Mouse (Mus musculus): ENCODE measurements around the gene Baiap2l1. TPM values are rescaled to one million over a fixed set of nuclear protein-coding genes. Genes with fewer than 3 reads are reported as not detected.

Baiap2l1 gene
- polyA plus RNA-seq, 2 experiments: 7.4 to 9.2 TPM

DNA sequence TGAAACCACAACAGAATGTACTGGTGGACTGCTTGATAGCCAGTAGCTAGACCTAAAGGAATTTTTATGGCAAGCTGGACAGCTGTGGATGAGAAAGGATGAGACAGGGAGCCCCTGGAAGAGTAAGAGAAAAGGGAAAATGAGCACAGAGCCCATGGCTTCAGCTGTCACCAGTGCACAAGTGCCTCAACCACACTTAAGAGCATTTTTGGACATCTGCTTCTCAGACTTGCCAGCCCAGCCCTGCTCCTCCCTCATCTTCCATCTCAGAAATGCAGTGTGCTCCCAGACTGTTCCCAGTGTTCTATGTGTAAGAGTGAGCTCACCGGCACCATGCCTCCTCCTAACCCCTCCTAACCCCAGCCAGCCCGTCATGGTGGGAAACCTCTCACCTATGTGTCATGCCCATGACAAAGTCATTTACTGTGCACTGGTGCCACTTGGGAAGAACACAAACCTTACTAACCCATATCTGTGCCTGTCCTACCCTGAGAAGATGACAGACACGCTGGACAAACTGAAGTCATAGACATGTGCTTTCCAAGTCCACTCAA is 70.6 kb downstream of the Baiap2l1 start:
- Histone ChIP-seq H3K9me3 (ENCODE audit: control insufficient read depth, low read length) (no peaks in the 10 kb centered on the region), H3K36me3 (ENCODE audit: control insufficient read depth, insufficient read depth, low read length) (no peaks in the 10 kb centered on the region), H3K9ac (ENCODE audit: low read depth, low read length, severe bottlenecking) (no peak overlapping the region), H3K27ac (replicated peaks; ENCODE audit: low read depth, low read length) (no peak overlapping the region), H3K27me3 (ENCODE audit: control insufficient read depth, insufficient read depth, low read length) (no peaks in the 10 kb centered on the region), H3K4me3 (replicated peaks; ENCODE audit: low read length) (no peak overlapping the region), H3K4me1 (ENCODE audit: control insufficient read depth, insufficient read depth, low read length) (no peaks in the 10 kb centered on the region), H3K4me2 (replicated peaks; ENCODE audit: low read depth, low read length, severe bottlenecking) (no peak overlapping the region)
- DNase-seq (ENCODE audit: low spot score): no peak
- no peak for TF ChIP-seq POLR2A (IDR thresholded peaks at IDR 0.05; ENCODE audit: borderline replicate concordance, extremely low read depth, insufficient read depth, insufficient read length)
- 0 out of 2 replicates have a peak, but pooled peaks have one; percentile 45 for ATAC-seq (ENCODE audit: low FRiP score, low read depth)
- WGBS: 80% methylated on average over 3 of the region's 3 CpGs

DNA sequence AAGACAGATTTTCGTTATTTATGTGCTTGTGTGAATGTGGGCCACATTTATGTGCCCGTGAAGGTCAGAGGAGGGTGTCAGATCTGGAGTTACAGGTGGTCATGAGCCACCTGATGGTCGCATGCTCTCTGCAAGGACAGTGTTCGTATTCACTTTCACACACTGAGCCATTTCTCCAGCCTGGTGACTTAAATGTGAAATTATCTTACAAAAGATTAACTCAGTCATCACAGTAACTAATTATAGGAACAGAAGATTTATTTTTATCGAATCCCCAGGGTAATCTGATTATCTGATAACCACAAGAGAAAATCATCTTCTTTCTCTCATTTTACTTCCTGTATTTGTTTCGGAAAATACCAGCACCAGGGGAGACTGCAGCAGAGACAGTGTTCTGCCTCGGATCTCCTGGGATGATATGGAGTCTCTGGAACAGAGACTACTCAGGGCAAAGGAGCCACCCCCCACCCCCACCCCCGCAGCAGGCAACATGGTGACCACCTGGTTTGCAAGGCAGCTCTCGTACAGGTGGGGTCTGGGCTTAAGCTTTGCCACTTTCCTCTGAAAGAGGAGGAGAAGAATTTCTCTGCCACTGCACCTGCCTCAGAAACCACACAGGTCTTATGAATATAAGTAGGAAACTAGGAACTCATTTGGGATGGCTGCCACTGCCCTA is 71.2 kb downstream of the Baiap2l1 start:
- Histone ChIP-seq H3K27me3 (ENCODE audit: control insufficient read depth, insufficient read depth, low read length) (no peaks in the 10 kb centered on the region), H3K9me3 (ENCODE audit: control insufficient read depth, low read length) (no peaks in the 10 kb centered on the region), H3K4me2 (replicated peaks; ENCODE audit: low read depth, low read length, severe bottlenecking) (no peak overlapping the region), H3K9ac (ENCODE audit: low read depth, low read length, severe bottlenecking) (no peak overlapping the region), H3K36me3 (ENCODE audit: control insufficient read depth, insufficient read depth, low read length) (no peaks in the 10 kb centered on the region), H3K4me3 (replicated peaks; ENCODE audit: low read length) (no peak overlapping the region), H3K4me1 (ENCODE audit: control insufficient read depth, insufficient read depth, low read length) (no peaks in the 10 kb centered on the region), H3K27ac (replicated peaks; ENCODE audit: low read depth, low read length) (no peak overlapping the region)
- DNase-seq (ENCODE audit: low spot score) (no peak), ATAC-seq (ENCODE audit: low FRiP score, low read depth) (no peak)
- TF ChIP-seq POLR2A (IDR thresholded peaks at IDR 0.05; ENCODE audit: borderline replicate concordance, extremely low read depth, insufficient read depth, insufficient read length): no peak
- WGBS: 72% methylated on average over 9 of the region's 9 CpGs

DNA sequence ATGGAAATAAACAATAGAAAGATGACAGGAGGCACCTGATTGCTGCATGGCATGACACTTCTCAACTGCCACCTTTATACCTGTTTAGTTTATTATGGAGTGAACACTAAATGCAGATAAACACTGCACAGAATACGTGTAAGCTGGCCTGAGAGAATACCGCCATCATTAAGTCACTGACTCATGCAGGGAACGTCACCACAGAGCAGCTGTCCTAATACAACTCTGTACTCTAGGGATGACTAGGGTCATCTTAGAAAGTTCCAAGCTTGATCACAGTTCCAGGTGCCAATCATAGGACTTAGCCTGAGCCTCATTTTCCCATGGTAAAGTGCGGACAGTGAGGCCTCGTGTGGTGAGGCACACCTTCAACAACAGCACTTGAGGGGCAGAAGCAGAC is 73.3 kb downstream of the Baiap2l1 start:
- Histone ChIP-seq H3K9me3 (ENCODE audit: control insufficient read depth, low read length) (no peaks in the 10 kb centered on the region), H3K4me3 (replicated peaks; ENCODE audit: low read length) (no peak overlapping the region), H3K27ac (replicated peaks; ENCODE audit: low read depth, low read length) (no peak overlapping the region), H3K4me1 (ENCODE audit: control insufficient read depth, insufficient read depth, low read length) (no peaks in the 10 kb centered on the region), H3K36me3 (ENCODE audit: control insufficient read depth, insufficient read depth, low read length) (no peaks in the 10 kb centered on the region), H3K27me3 (ENCODE audit: control insufficient read depth, insufficient read depth, low read length) (no peaks in the 10 kb centered on the region), H3K9ac (ENCODE audit: low read depth, low read length, severe bottlenecking) (no peak overlapping the region), H3K4me2 (replicated peaks; ENCODE audit: low read depth, low read length, severe bottlenecking) (no peak overlapping the region)
- 83% methylated on average over 5 of the region's 5 CpGs for WGBS
- TF ChIP-seq POLR2A (IDR thresholded peaks at IDR 0.05; ENCODE audit: borderline replicate concordance, extremely low read depth, insufficient read depth, insufficient read length): no peak
- no peak for DNase-seq (ENCODE audit: low spot score)
- no peak for ATAC-seq (ENCODE audit: low FRiP score, low read depth)

DNA sequence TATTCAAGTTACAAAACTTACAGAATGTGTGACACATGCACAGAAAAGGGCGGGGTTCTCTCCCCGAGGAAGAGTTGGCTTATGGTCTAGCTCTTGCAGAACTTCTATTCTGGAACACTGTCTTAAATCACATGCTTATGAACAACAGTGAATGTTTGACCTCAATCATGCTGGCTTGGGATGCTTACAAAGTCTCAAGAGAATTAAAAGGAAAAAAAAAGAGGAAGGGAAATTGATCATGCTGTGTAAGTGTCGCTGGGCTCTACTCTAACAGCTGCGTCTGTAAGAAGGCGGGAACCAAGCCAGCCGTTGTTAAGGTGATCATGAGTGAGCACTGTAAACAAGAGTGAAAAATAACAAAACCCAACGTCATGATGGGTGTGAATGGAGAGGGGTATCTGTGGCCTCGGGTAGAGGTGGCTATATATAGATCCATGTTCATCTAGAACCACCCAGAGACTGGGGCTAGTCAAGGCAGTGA is 74.3 kb downstream of the Baiap2l1 start:
- Histone ChIP-seq H3K27me3 (ENCODE audit: control insufficient read depth, insufficient read depth, low read length) (no peaks in the 10 kb centered on the region), H3K9me3 (ENCODE audit: control insufficient read depth, low read length) (no peaks in the 10 kb centered on the region), H3K9ac (ENCODE audit: low read depth, low read length, severe bottlenecking) (no peak overlapping the region), H3K4me3 (replicated peaks; ENCODE audit: low read length) (no peak overlapping the region), H3K27ac (replicated peaks; ENCODE audit: low read depth, low read length) (no peak overlapping the region), H3K4me2 (replicated peaks; ENCODE audit: low read depth, low read length, severe bottlenecking) (no peak overlapping the region), H3K4me1 (ENCODE audit: control insufficient read depth, insufficient read depth, low read length) (no peaks in the 10 kb centered on the region), H3K36me3 (ENCODE audit: control insufficient read depth, insufficient read depth, low read length) (no peaks in the 10 kb centered on the region)
- ATAC-seq (ENCODE audit: low FRiP score, low read depth) (peak; percentile 34; the same call in 1 of the 2 replicates), DNase-seq (ENCODE audit: low spot score) (no peak)
- TF ChIP-seq POLR2A (IDR thresholded peaks at IDR 0.05; ENCODE audit: borderline replicate concordance, extremely low read depth, insufficient read depth, insufficient read length): no peak
- WGBS: 62% methylated on average over 8 of the region's 8 CpGs

DNA sequence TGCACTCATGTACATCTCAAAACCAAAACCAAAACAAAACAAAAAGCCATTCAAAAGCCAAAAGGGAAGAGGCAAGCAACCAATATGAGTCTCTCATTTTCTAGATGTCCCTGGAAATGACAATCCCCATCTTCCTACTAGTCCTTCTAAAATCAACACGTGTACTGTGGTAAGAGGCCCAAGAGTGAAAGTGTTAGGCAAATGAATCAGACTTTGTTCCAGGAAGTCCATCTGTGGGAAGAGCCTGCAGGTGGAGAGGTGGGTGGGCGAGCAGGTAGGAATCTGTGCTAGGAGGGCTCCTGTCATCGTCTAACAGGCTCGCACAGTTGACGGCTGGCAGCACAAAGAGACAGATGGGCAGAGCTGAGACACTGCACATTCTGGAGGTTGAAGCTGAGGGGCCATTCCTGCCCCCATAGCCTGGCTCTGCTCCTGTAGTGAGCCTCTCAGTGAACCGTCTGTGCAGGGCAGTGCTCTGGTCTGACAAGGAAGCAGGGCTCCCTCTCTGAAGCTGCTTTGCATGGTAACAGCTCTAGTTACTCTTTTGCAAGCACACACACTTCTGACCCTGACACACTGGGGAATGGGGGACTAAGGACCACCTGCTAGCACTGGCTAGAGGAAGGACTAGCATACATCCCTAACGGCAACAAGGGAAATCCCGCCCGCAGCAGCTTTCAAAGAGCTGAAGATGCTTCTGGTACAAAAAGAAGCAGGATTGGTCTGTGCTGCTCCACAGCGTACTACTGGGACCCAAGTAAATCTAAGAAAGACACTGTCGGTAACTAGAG is 75.2 kb downstream of the Baiap2l1 start:
- H3K4me1 ChIP-seq (ENCODE audit: control insufficient read depth, insufficient read depth, low read length): no peaks in the 10 kb centered on the region
- no peak overlapping the region for H3K4me2 ChIP-seq (replicated peaks; ENCODE audit: low read depth, low read length, severe bottlenecking)
- no peaks in the 10 kb centered on the region for H3K27me3 ChIP-seq (ENCODE audit: control insufficient read depth, insufficient read depth, low read length)
- TF ChIP-seq POLR2A (IDR thresholded peaks at IDR 0.05; ENCODE audit: borderline replicate concordance, extremely low read depth, insufficient read depth, insufficient read length): no peak
- DNase-seq (ENCODE audit: low spot score) (no peak), ATAC-seq (ENCODE audit: low FRiP score, low read depth) (no peak)
- 81% methylated on average over 11 of the region's 11 CpGs for WGBS
- no peaks in the 10 kb centered on the region for H3K9me3 ChIP-seq (ENCODE audit: control insufficient read depth, low read length)
- 0 out of 2 replicates have a peak, but pooled peaks cover 5% of the 10 kb centered on the region for H3K36me3 ChIP-seq (ENCODE audit: control insufficient read depth, insufficient read depth, low read length)
- no peak overlapping the region for H3K9ac ChIP-seq (ENCODE audit: low read depth, low read length, severe bottlenecking)
- H3K27ac ChIP-seq (replicated peaks; ENCODE audit: low read depth, low read length): no peak overlapping the region
- no peak overlapping the region for H3K4me3 ChIP-seq (replicated peaks; ENCODE audit: low read length)

Measured in limb, embryonic 14.5 days (tissue).